ENCODE assay signal across 9 mouse cellular contexts in the genomic region with DNA sequence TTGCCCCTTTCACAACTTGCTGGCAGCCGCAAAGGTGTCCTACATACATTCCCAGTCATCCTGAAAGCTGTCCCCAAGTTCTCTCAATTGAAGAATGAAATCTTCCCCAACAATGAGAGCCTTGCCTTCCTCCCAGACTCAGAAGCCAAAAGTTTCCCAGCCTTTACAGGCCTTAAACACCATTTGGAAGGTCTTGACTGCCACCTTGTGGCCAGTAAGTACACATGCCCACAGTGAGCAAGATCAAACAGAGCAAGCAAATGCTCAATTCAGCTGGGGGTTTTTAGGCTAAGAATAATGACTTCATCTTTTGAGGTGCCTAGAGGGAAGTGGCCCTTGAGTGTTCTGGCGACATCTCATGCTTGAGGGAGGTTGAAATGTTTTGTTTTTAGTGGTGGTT. TPM values are rescaled to one million over a fixed set of nuclear protein-coding genes. Genes with fewer than 3 reads are reported as not detected.
DNase-seq lines count a peak whose midpoint lies in the region.
"Had no signal": no experiment of that assay in that cellular context is flagged by ENCODE, and none has a peak within 500 bp of the region (broad histone marks: within the 10 kb centered on the region; RNA-seq: fewer than 3 reads in every experiment).

No protein-coding gene starts in this region.

- 23% methylated on average over 2 of the region's 2 CpGs for WGBS in hindbrain, embryonic 10.5 days
- 18% methylated on average over 2 of the region's 2 CpGs for WGBS in midbrain, embryonic 10.5 days

- 0 out of 2 replicates have a peak overlapping the region, but pooled peaks have one; percentile 31 for H3K27ac ChIP-seq in hindbrain, embryonic 10.5 days
- H3K27ac ChIP-seq in midbrain, embryonic 10.5 days (replicated peaks), result no peak overlapping the region
- H3K27ac ChIP-seq: macrophage had no signal

- H3K36me3 ChIP-seq in hindbrain, embryonic 10.5 days, result 0 out of 2 replicates have a peak, but pooled peaks cover 6% of the 10 kb centered on the region
- no peaks in the 10 kb centered on the region for H3K36me3 ChIP-seq in midbrain, embryonic 10.5 days
- 0 out of 2 replicates have a peak, but pooled peaks cover 3% of the 10 kb centered on the region for H3K36me3 ChIP-seq in splenic B cell, adult 2 months (ENCODE audit: control insufficient read depth, insufficient read depth, low read length, poor library complexity, severe bottlenecking)

- peak; percentile 15 for DNase-seq in heart, adult 8-10 months (ENCODE audit: low spot score)
- no peak for DNase-seq in heart, adult 11 months
- peak; percentile 90 for DNase-seq in ZHBTc4 (ENCODE audit: low read depth, low spot score)
- DNase-seq in embryo, embryonic 11 days, result peak; percentile 91
- DNase-seq in hindbrain, embryonic 10.5 days (ENCODE audit: low spot score), result peak; percentile 50
- DNase-seq in layer of hippocampus, postnatal 14 days (ENCODE audit: low spot score in 2 of 2), result peak; percentile 32 to 70
- DNase-seq in midbrain, embryonic 10.5 days (ENCODE audit: low spot score), result peak; percentile 56
- DNase-seq in splenic B cell, adult 2 months (ENCODE audit: low read depth, low spot score), result peak; percentile 69

- H3K4me3 ChIP-seq in hindbrain, embryonic 10.5 days, result no peak overlapping the region
- no peak overlapping the region for H3K4me3 ChIP-seq in midbrain, embryonic 10.5 days

- no peaks in the 10 kb centered on the region for H3K9me3 ChIP-seq in hindbrain, embryonic 10.5 days
- no peaks in the 10 kb centered on the region for H3K9me3 ChIP-seq in midbrain, embryonic 10.5 days (replicated peaks)

- H3K4me1 ChIP-seq in hindbrain, embryonic 10.5 days (replicated peaks), result peaks cover 20% of the 10 kb centered on the region
- H3K4me1 ChIP-seq in midbrain, embryonic 10.5 days, result peaks cover 24% of the 10 kb centered on the region

- H3K27me3 ChIP-seq in hindbrain, embryonic 10.5 days (ENCODE audit: insufficient read depth, poor library complexity, severe bottlenecking), result 0 out of 2 replicates have a peak, but pooled peaks cover 3% of the 10 kb centered on the region
- peaks cover 12% of the 10 kb centered on the region for H3K27me3 ChIP-seq in midbrain, embryonic 10.5 days (ENCODE audit: low read depth, poor library complexity, severe bottlenecking)
- no peaks in the 10 kb centered on the region for H3K27me3 ChIP-seq in splenic B cell, adult 2 months (ENCODE audit: control insufficient read depth, insufficient read depth, low read length, poor library complexity, severe bottlenecking)

RNA-seq across cellular contexts. Expression of gene Eogt, which starts 42.2 kb away (rescaled TPM):
- 10 to 100 TPM; 11.2 to 13.1 (median 12.1) TPM for total RNA-seq in heart, adult 8-10 months (2022)
- polyA plus RNA-seq in hindbrain, embryonic 10.5 days (2016; fragmentation: Nextera tagmentation; extraction: Ambion mirVana), result 8.7 and 11.0 TPM in 2 replicates
- total RNA-seq in layer of hippocampus, postnatal 14 days (2021), result 10 to 100 TPM; 32.1 to 38.3 TPM
- polyA plus RNA-seq in midbrain, embryonic 10.5 days (2016; fragmentation: Nextera tagmentation; extraction: Ambion mirVana), result 10.1 and 11.1 TPM in 2 replicates

RNA-seq across cellular contexts. Expression of gene Fam19a4, which starts 46.6 kb away (rescaled TPM):
- total RNA-seq in heart, adult 8-10 months (2022), result not detected
- polyA plus RNA-seq in hindbrain, embryonic 10.5 days (2016; fragmentation: Nextera tagmentation; extraction: Ambion mirVana), result 3.7 and 5.7 TPM in 2 replicates
- 1 to 10 TPM in 1 of 2 experiments, under 1 TPM in 1; 0.69 to 2.0 TPM for total RNA-seq in layer of hippocampus, postnatal 14 days (2021)
- 1.8 and 3.0 TPM in 2 replicates for polyA plus RNA-seq in midbrain, embryonic 10.5 days (2016; fragmentation: Nextera tagmentation; extraction: Ambion mirVana)
- polyA plus RNA-seq: macrophage had no signal
